Mouse (Mus musculus) G1E (cell line): ENCODE results near the gene Ispd. TPM values are rescaled to one million over a fixed set of nuclear protein-coding genes. Genes with fewer than 3 reads are reported as not detected.

Experiments
- ATAC-seq: 2 replicates; pipeline ENCODE4 v1.8.0; 2016; ENCODE audit warnings: mild to moderate bottlenecking; ENCODE audit not compliant: insufficient number of reproducible peaks, poor library complexity, low FRiP score, severe bottlenecking; ENCODE audit errors: extremely low read depth
- DNase-seq: peaks from one replicate; pipeline ENCODE4 v3.0.0; 2012; ENCODE audit warnings: low spot score
- H3K27me3 ChIP-seq: 2 replicates; pipeline ENCODE4 v1.6.1; 2012; ENCODE audit warnings: mild to moderate bottlenecking, low read length, inconsistent platforms; ENCODE audit not compliant: insufficient read depth
- H3K36me3 ChIP-seq: replicated peaks from 2 replicates; pipeline ENCODE3; 2012; ENCODE audit warnings: mild to moderate bottlenecking, inconsistent platforms
- H3K4me1 ChIP-seq: 2 replicates; pipeline ENCODE4 v1.6.1; 2012; ENCODE audit warnings: low read depth, low read length, inconsistent platforms, mixed read lengths; ENCODE audit not compliant: insufficient read depth
- H3K4me3 ChIP-seq: 2 replicates; pipeline ENCODE4 v1.5.1; 2012; ENCODE audit warnings: low read depth, mild to moderate bottlenecking, inconsistent platforms, low read length, moderate library complexity, mixed read lengths
- H3K9me3 ChIP-seq: replicated peaks from 2 replicates; pipeline ENCODE4 v1.6.1; 2012; ENCODE audit warnings: inconsistent platforms
- CTCF ChIP-seq: IDR thresholded peaks from 2 replicates; pipeline ENCODE4 v1.5.1; 2012; ENCODE audit warnings: low read depth, low read length, inconsistent platforms, mixed read lengths
- GATA1 ChIP-seq: IDR thresholded peaks from 2 replicates; pipeline ENCODE4 v1.6.1; 2012; ENCODE audit warnings: borderline replicate concordance, low read length, inconsistent platforms, mixed read lengths
- GATA2 ChIP-seq: IDR thresholded peaks from 2 replicates; pipeline ENCODE4 v1.6.1; 2012; ENCODE audit warnings: low read depth, low read length, inconsistent platforms, borderline replicate concordance
- POLR2AphosphoS5 ChIP-seq: IDR thresholded peaks from 2 replicates; pipeline ENCODE4 v1.6.1; 2012; ENCODE audit warnings: low read depth, low read length, inconsistent platforms; ENCODE audit not compliant: insufficient replicate concordance
- TAL1 ChIP-seq: conservative IDR thresholded peaks from 2 replicates; pipeline ENCODE4 v1.6.1; 2012; ENCODE audit warnings: low read depth, low read length, inconsistent platforms, mixed read lengths
- polyA plus RNA-seq: library from polyadenylated mRNA; stranded (reverse); fragments of >175 nt; gene quantifications from 2 replicates; pipeline ENCODE4 v1.2.3, GENCODE M21; 2012
- total RNA-seq, 2 experiments: library from RNA; stranded (forward) in 1 of 2; stranded (reverse) in 1 of 2; fragments of 200-1000 nt in 1 of 2; fragments of >200 nt in 1 of 2; fragmentation: Nextera tagmentation in 1 of 2; gene quantifications; 2 replicates each; pipeline ENCODE4 v1.2.3; 2014 to 2017

The Ispd gene
- total RNA-seq (2014; fragmentation: Nextera tagmentation) (4.7 and 7.2 TPM in 2 replicates), total RNA-seq (2017) (6.2 and 10.2 TPM in 2 replicates), polyA plus RNA-seq (1.5 and 1.9 TPM in 2 replicates)

DNA sequence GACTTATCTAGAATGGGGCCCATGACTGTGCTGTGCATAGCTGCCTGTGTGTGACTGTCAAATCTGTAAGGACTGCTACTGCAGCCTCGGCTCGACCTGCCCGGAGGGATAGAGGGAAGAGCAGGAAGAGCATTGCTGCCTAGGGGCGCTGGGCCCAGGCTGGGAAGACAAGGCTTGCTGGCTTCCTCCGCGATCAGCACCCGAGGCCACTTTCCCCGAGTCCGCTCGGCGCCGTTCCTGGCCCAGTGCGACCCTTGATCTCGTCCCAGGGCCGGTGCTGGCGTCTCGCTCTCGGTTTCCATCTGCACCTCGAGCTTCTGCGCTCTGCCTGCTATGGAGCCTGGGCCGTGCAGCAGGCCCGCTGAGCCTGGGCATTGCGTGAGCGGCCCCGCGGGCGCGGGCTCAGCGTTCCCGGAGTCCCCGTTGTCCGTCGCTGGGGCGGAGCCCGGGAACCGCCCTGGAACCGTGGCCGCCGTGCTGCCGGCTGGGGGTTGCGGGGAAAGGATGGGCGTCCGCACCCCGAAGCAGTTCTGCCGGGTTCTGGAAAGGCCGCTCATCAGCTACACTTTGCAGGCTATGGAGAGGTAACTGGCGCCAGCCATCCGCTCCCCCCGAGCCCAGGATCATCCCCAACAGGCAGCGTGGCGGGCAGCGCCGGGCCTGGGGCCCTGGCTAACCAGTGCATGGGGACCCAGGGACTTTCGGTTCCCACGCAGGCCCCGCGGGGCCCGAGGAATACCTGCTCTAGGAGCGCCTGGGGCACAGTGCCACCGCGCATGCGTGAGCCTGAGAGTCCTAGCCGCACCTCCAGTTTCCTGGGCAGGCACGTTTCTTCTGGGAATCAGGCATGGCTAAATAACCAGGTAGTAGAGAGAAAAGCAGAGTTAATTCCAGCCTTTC is at the start of gene Ispd, which contains the start of gene D630036H23Rik:
TSS of gene Ispd (plus strand) at position 10 of the 900 bp plus-strand sequence.
TSS of gene D630036H23Rik (minus strand) at position 741 of the 900 bp plus-strand sequence.
- peaks cover 8% of the 10 kb centered on the region for H3K9me3 ChIP-seq
- peak within 1 kb of the TSS; percentile 83 for H3K4me3 ChIP-seq
- no peaks in the 10 kb centered on the region for H3K27me3 ChIP-seq
- DNase-seq = peak; percentile 77
- TF ChIP-seq TAL1 = no peak
- TF ChIP-seq GATA2 = no peak
- no peak for TF ChIP-seq CTCF
- TF ChIP-seq POLR2AphosphoS5 = no peak
- TF ChIP-seq GATA1 = no peak
- peaks cover 18% of the 10 kb centered on the region for H3K4me1 ChIP-seq
- no peaks in the 10 kb centered on the region for H3K36me3 ChIP-seq
- ATAC-seq = peak; percentile 74

GRCm38 (mm10) chr12:36332676-36333075 is 48.6 kb upstream of the Ispd start:
- no peak overlapping the region for H3K4me3 ChIP-seq
- ATAC-seq (no peak), DNase-seq (no peak)
- H3K36me3 ChIP-seq = no peaks in the 10 kb centered on the region
- H3K4me1 ChIP-seq = peaks cover 6% of the 10 kb centered on the region
- TF ChIP-seq POLR2AphosphoS5 = no peak
- TF ChIP-seq GATA2 = no peak
- TF ChIP-seq CTCF = no peak
- no peak for TF ChIP-seq GATA1
- TF ChIP-seq TAL1 = no peak
- H3K9me3 ChIP-seq = peaks cover 2% of the 10 kb centered on the region
- no peaks in the 10 kb centered on the region for H3K27me3 ChIP-seq

- no peak overlapping the region for H3K4me3 ChIP-seq
- DNase-seq (no peak), ATAC-seq (no peak)
- TF ChIP-seq CTCF (no peak), GATA2 (no peak), TAL1 (no peak), POLR2AphosphoS5 (no peak)
- H3K9me3 ChIP-seq = peaks cover 2% of the 10 kb centered on the region
- no peaks in the 10 kb centered on the region for H3K36me3 ChIP-seq
- no peaks in the 10 kb centered on the region for H3K27me3 ChIP-seq
- H3K4me1 ChIP-seq = peaks cover 6% of the 10 kb centered on the region
These were observed 47.4 kb upstream of the Ispd start for GRCm38 (mm10) chr12:36333837-36334281.

- Histone ChIP-seq H3K27me3 (no peaks in the 10 kb centered on the region), H3K4me3 (no peak overlapping the region), H3K4me1 (no peaks in the 10 kb centered on the region), H3K9me3 (peaks cover 3% of the 10 kb centered on the region), H3K36me3 (no peaks in the 10 kb centered on the region)
- DNase-seq = no peak
- ATAC-seq = no peak
- no peak for TF ChIP-seq GATA1
- TF ChIP-seq GATA2 = no peak
- TF ChIP-seq POLR2AphosphoS5 = no peak
- TF ChIP-seq CTCF = no peak
- TF ChIP-seq TAL1 = no peak
These were observed 37.1 kb upstream of the Ispd start for GRCm38 (mm10) chr12:36344131-36344530.

GRCm38 (mm10) chr12:36360064-36360463 is 21.2 kb upstream of the Ispd start:
- H3K36me3 ChIP-seq = no peaks in the 10 kb centered on the region
- no peaks in the 10 kb centered on the region for H3K27me3 ChIP-seq
- no peaks in the 10 kb centered on the region; the same call in 1 of the 2 replicates for H3K9me3 ChIP-seq
- TF ChIP-seq GATA1 (no peak), GATA2 (no peak), TAL1 (no peak)
- DNase-seq (no peak), ATAC-seq (peak; percentile 10; the same call in 1 of the 2 replicates)
- peaks cover 18% of the 10 kb centered on the region for H3K4me1 ChIP-seq
- H3K4me3 ChIP-seq = no peak overlapping the region

DNA sequence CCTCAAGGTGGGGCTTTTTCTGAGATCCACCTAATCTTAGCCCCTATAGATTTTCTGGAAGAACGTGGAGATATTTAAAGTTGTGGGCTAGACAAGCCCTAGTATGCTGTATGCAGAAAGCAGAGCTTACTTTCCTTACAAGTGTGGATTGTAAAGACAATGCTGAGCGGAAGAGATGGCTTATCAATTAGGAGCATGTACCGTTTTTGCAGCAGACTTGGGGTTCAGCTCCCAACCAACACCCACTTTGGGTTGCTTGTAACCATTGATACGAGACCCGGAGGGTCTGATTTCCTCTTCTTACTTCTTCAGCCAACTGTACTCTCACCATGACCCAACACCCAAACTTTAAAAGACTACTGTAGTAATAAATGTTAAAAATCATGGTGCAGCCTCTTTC is 20.6 kb upstream of the Ispd start:
- TF ChIP-seq GATA1 = no peak
- 0 out of 2 replicates have a peak, but pooled peaks have one; percentile 22 for TF ChIP-seq TAL1
- TF ChIP-seq CTCF = no peak
- Histone ChIP-seq H3K4me3 (no peak overlapping the region), H3K27me3 (no peaks in the 10 kb centered on the region), H3K36me3 (no peaks in the 10 kb centered on the region), H3K9me3 (no peaks in the 10 kb centered on the region; the same call in 1 of the 2 replicates), H3K4me1 (peaks cover 18% of the 10 kb centered on the region)
- ATAC-seq = peak; percentile 88
- no peak for DNase-seq
